Mouse (Mus musculus): ENCODE data around the gene Cdk5r2.
A peak's percentile ranks its signal among the peaks of the same experiment; 100 is the strongest.
"Not testable (repeated sequence)": the region's sequence is repeated elsewhere in the genome, so short reads cannot be mapped to it uniquely, and the experiment has no call there.

Gene Cdk5r2

GRCm38 (mm10) chr1:74854306-74855056, at the start of gene Cdk5r2:
Cdk5r2 (plus strand) TSS chr1:74854934.
- peak; percentile 98 for DNase-seq (ENCODE audit: low read depth, low spot score)

GRCm38 (mm10) chr1:74805340-74805835, 49.3 kb upstream of the Cdk5r2 start:
- DNase-seq (ENCODE audit: low read depth, low spot score) = peak; percentile 72

GRCm38 (mm10) chr1:74805843-74806242, 48.9 kb upstream of the Cdk5r2 start:
- DNase-seq (ENCODE audit: low read depth, low spot score) = no peak

- peak; percentile 82 for DNase-seq (ENCODE audit: low read depth, low spot score)
These were observed 48.1 kb upstream of the Cdk5r2 start for GRCm38 (mm10) chr1:74806360-74807311.

- DNase-seq (ENCODE audit: low read depth, low spot score) = no peak
These were observed 47.1 kb upstream of the Cdk5r2 start for GRCm38 (mm10) chr1:74807551-74808071.

GRCm38 (mm10) chr1:74808078-74808477, 46.7 kb upstream of the Cdk5r2 start:
- peak; percentile 97 for DNase-seq (ENCODE audit: low read depth, low spot score)

GRCm38 (mm10) chr1:74809007-74809406, 45.7 kb upstream of the Cdk5r2 start:
- DNase-seq (ENCODE audit: low read depth, low spot score) = peak; percentile 87

- DNase-seq (ENCODE audit: low read depth, low spot score) = peak; percentile 51
These were observed 39.6 kb upstream of the Cdk5r2 start for GRCm38 (mm10) chr1:74814931-74815647.

GRCm38 (mm10) chr1:74815965-74816364, 38.8 kb upstream of the Cdk5r2 start:
- not testable (repeated sequence) for DNase-seq (ENCODE audit: low read depth, low spot score)

- DNase-seq (ENCODE audit: low read depth, low spot score) = peak; percentile 95
These were observed 38.0 kb upstream of the Cdk5r2 start for GRCm38 (mm10) chr1:74816612-74817199.

- DNase-seq (ENCODE audit: low read depth, low spot score) = no peak
These were observed 37.5 kb upstream of the Cdk5r2 start for GRCm38 (mm10) chr1:74817219-74817618.

- peak; percentile 73 for DNase-seq (ENCODE audit: low read depth, low spot score)
These were observed 36.2 kb upstream of the Cdk5r2 start for GRCm38 (mm10) chr1:74818509-74818908.

GRCm38 (mm10) chr1:74823598-74823997, 31.1 kb upstream of the Cdk5r2 start:
- peak; percentile 54 for DNase-seq (ENCODE audit: low read depth, low spot score)

- DNase-seq (ENCODE audit: low read depth, low spot score) = peak; percentile 100
These were observed 30.0 kb upstream of the Cdk5r2 start for GRCm38 (mm10) chr1:74824518-74825302.

- no peak for DNase-seq (ENCODE audit: low read depth, low spot score)
These were observed 24.7 kb upstream of the Cdk5r2 start for GRCm38 (mm10) chr1:74830061-74830460.

GRCm38 (mm10) chr1:74833255-74833654, 21.5 kb upstream of the Cdk5r2 start:
- DNase-seq (ENCODE audit: low read depth, low spot score) = peak; percentile 58

- DNase-seq (ENCODE audit: low read depth, low spot score) = no peak
These were observed 11.6 kb upstream of the Cdk5r2 start for GRCm38 (mm10) chr1:74843090-74843489.

GRCm38 (mm10) chr1:74846341-74846740, 8.4 kb upstream of the Cdk5r2 start:
- DNase-seq (ENCODE audit: low read depth, low spot score) = no peak

- DNase-seq (ENCODE audit: low read depth, low spot score) = no peak
These were observed 5.8 kb upstream of the Cdk5r2 start for GRCm38 (mm10) chr1:74848946-74849345.

- DNase-seq (ENCODE audit: low read depth, low spot score) = no peak
These were observed 4.5 kb upstream of the Cdk5r2 start for GRCm38 (mm10) chr1:74850251-74850650.

Measured in R1 (cell line).